Mouse (Mus musculus): Measurements from ENCODE around the gene Pqlc3.

DNA sequence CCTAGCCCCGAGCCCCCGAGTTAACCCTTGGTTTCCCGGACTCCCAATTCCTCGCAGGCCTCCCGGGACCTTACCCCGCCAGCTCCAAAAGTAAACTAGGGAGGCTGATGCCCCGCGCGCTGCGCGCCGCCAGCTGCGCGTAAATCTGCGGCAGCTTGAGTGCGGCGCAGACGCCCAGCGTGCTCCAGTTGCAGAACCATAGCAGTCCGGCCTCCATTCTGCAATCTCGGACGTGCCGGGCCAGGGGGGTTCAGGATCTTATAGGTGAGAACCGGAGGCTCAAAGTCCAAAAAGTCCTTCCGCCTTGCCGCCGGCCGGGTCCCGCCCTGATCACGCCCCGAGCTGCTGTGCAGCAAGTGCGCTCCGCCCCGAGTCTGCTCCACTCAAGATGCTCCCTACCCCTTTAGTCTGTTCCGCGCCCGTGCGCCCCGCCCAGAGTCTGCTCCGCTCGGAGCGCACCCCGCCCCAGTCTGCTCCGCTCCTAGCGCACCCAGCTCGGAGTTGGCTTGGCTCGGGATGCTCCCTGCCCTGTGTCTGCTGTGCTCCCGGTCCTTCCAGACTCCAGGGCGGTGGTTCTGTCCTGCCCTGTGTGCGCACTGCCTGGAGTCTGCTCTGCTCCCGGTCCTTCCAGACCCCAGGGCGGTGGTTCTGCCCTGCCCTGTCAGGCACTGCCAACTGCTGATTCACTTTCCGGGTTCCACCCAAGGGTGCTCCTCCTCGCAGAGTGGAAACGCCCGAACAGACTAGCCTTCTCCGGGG, at the start of gene Pqlc3:
- TF ChIP-seq CTCF (IDR thresholded peaks at IDR 0.05; ENCODE audit: low read depth, low read length): no peak
- no peak for TF ChIP-seq POLR2A (IDR thresholded peaks at IDR 0.05; ENCODE audit: borderline replicate concordance, low read depth, low read length)

Measured in bone marrow macrophage, adult 2 months (primary cell).